Mouse (Mus musculus) kidney, embryonic 15.5 days (tissue): ENCODE measurements around the gene Ubc. TPM values are rescaled to one million over a fixed set of nuclear protein-coding genes. Genes with fewer than 3 reads are reported as not detected.
"Not testable (repeated sequence)": the region's sequence is repeated elsewhere in the genome, so short reads cannot be mapped to it uniquely, and the experiment has no call there.

Source experiments
- ATAC-seq: fragments of 200-750 bp; cut with Nextera tagmentation; replicated peaks from 2 replicates; pipeline ENCODE4 v1.8.0; 2017; ENCODE audit warnings: moderate TSS enrichment; ENCODE audit not compliant: low FRiP score
- H3K27ac ChIP-seq: fragments of 300-500 bp; sonication (generic); 2 replicates; pipeline ENCODE4 v1.5.1; 2015; ENCODE audit warnings: mild to moderate bottlenecking, inconsistent platforms
- H3K27me3 ChIP-seq: fragments of 300-500 bp; sonication (generic); 2 replicates; pipeline ENCODE4 v1.6.1; 2015; ENCODE audit warnings: inconsistent platforms
- H3K36me3 ChIP-seq: fragments of 300-500 bp; sonication (generic); 2 replicates; pipeline ENCODE4 v1.6.1; 2015; ENCODE audit warnings: inconsistent platforms
- H3K4me1 ChIP-seq: fragments of 300-500 bp; sonication (generic); 2 replicates; pipeline ENCODE4 v1.6.1; 2015; ENCODE audit warnings: inconsistent platforms
- H3K4me2 ChIP-seq: fragments of 300-500 bp; sonication (generic); 2 replicates; pipeline ENCODE4 v1.6.1; 2015; ENCODE audit warnings: moderate library complexity, mild to moderate bottlenecking, inconsistent platforms
- H3K4me3 ChIP-seq: fragments of 300-500 bp; sonication (generic); replicated peaks from 2 replicates; pipeline ENCODE4 v1.5.1; 2015; ENCODE audit warnings: mild to moderate bottlenecking, inconsistent platforms
- H3K9ac ChIP-seq: fragments of 300-500 bp; sonication (generic); 2 replicates; pipeline ENCODE4 v1.6.1; 2015; ENCODE audit warnings: mild to moderate bottlenecking, inconsistent platforms
- H3K9me3 ChIP-seq: fragments of 300-500 bp; sonication (generic); replicated peaks from 2 replicates; pipeline ENCODE4 v1.6.1; 2016; ENCODE audit warnings: inconsistent platforms
- WGBS: fragments of 180-500 bp; shearing (Covaris S2); methylation state at CpG from one replicate; pipeline ENCODE4 v1.1.7; 2015; ENCODE audit warnings: mixed read lengths; 5-methylcytosine and 5-hydroxymethylcytosine counted together
- polyA plus RNA-seq: library from polyadenylated mRNA; unstranded; fragments of >200 nt; fragmentation: Nextera tagmentation; extraction: Ambion mirVana; gene quantifications from 2 replicates; pipeline ENCODE4 v1.2.1, GENCODE M21; 2015

The Ubc gene
- polyA plus RNA-seq, 1 experiment from 2014 or later: 1,140 TPM

- H3K9me3 ChIP-seq: no peaks in the 10 kb centered on the region
- H3K36me3 ChIP-seq: no peaks in the 10 kb centered on the region
- H3K4me2 ChIP-seq: peak overlapping the region; percentile 25
- H3K27ac ChIP-seq: no peak overlapping the region
- no peak overlapping the region; the same call in 1 of the 2 replicates for H3K4me3 ChIP-seq
- H3K27me3 ChIP-seq: no peaks in the 10 kb centered on the region
- no peak for ATAC-seq
- H3K4me1 ChIP-seq: peaks cover 19% of the 10 kb centered on the region
- no peak overlapping the region for H3K9ac ChIP-seq
- 52% methylated on average over 10 of the region's 10 CpGs for WGBS
These were observed 12.5 kb upstream of the Ubc start for GRCm38 (mm10) chr5:125402476-125402875.

GRCm38 (mm10) chr5:125400903-125401302 lies 10.9 kb upstream of the Ubc start:
- 38% methylated on average over 7 of the region's 7 CpGs for WGBS
- no peaks in the 10 kb centered on the region for H3K36me3 ChIP-seq
- H3K4me3 ChIP-seq: no peak overlapping the region
- H3K27me3 ChIP-seq: no peaks in the 10 kb centered on the region
- H3K9me3 ChIP-seq: no peaks in the 10 kb centered on the region
- no peak overlapping the region for H3K27ac ChIP-seq
- no peak overlapping the region for H3K4me2 ChIP-seq
- peaks cover 7% of the 10 kb centered on the region for H3K4me1 ChIP-seq
- ATAC-seq: no peak
- no peak overlapping the region for H3K9ac ChIP-seq

- Histone ChIP-seq H3K4me3 (no peak overlapping the region), H3K9me3 (no peaks in the 10 kb centered on the region), H3K9ac (peak overlapping the region; percentile 35; the same call in 1 of the 2 replicates), H3K4me1 (peaks cover 39% of the 10 kb centered on the region), H3K27ac (peak overlapping the region; percentile 99), H3K4me2 (peak overlapping the region; percentile 60), H3K27me3 (no peaks in the 10 kb centered on the region), H3K36me3 (no peaks in the 10 kb centered on the region)
- 45% methylated on average over 3 of the region's 3 CpGs for WGBS
- no peak for ATAC-seq
These were observed 5.0 kb upstream of the Ubc start for GRCm38 (mm10) chr5:125395008-125395407.

- WGBS: 10% methylated on average over 25 of the region's 25 CpGs
- H3K9me3 ChIP-seq: no peaks in the 10 kb centered on the region
- ATAC-seq: peak; percentile 50; the same call in 1 of the 2 replicates
These were observed 3.9 kb upstream of the Ubc start for GRCm38 (mm10) chr5:125393622-125394603.

GRCm38 (mm10) chr5:125392977-125393621 lies 3.1 kb upstream of the Ubc start:
- Histone ChIP-seq H3K4me3 (peak overlapping the region; percentile 39), H3K27me3 (no peaks in the 10 kb centered on the region), H3K27ac (peak overlapping the region; percentile 99), H3K4me2 (peak overlapping the region; percentile 60), H3K9me3 (no peaks in the 10 kb centered on the region), H3K9ac (peak overlapping the region; percentile 48), H3K4me1 (peaks cover 46% of the 10 kb centered on the region), H3K36me3 (peaks cover 5% of the 10 kb centered on the region; the same call in 1 of the 2 replicates)
- 0% methylated on average over 20 of the region's 20 CpGs for WGBS
- peak; percentile 96 for ATAC-seq

More at GRCm38 (mm10) chr5:125393622-125394603, 3.9 kb upstream of the Ubc start:
- peak overlapping the region; percentile 60 for H3K4me2 ChIP-seq
- H3K27me3 ChIP-seq: no peaks in the 10 kb centered on the region
- peaks cover 39% of the 10 kb centered on the region for H3K4me1 ChIP-seq
- H3K9ac ChIP-seq: peak overlapping the region; percentile 48
- H3K4me3 ChIP-seq: peak overlapping the region; percentile 39
- peak overlapping the region; percentile 99 for H3K27ac ChIP-seq
- H3K36me3 ChIP-seq: no peaks in the 10 kb centered on the region

- Histone ChIP-seq H3K9me3 (no peaks in the 10 kb centered on the region), H3K9ac (no peak overlapping the region), H3K27ac (peak overlapping the region; percentile 99), H3K4me1 (peaks cover 47% of the 10 kb centered on the region), H3K4me2 (peak overlapping the region; percentile 60), H3K27me3 (no peaks in the 10 kb centered on the region), H3K4me3 (peak overlapping the region; percentile 39), H3K36me3 (peaks cover 6% of the 10 kb centered on the region; the same call in 1 of the 2 replicates)
- 17% methylated on average over 1 of the region's 1 CpGs for WGBS
- peak; percentile 6; the same call in 1 of the 2 replicates for ATAC-seq
These were observed 2.6 kb upstream of the Ubc start for GRCm38 (mm10) chr5:125392618-125392976.

- H3K27me3 ChIP-seq, H3K4me3 ChIP-seq, H3K9ac ChIP-seq, H3K9me3 ChIP-seq, ATAC-seq, H3K36me3 ChIP-seq, H3K4me2 ChIP-seq: not testable (repeated sequence)
- 91% methylated on average over 4 of the region's 4 CpGs for WGBS
- Histone ChIP-seq H3K4me1 (peaks cover 47% of the 10 kb centered on the region), H3K27ac (peak overlapping the region; percentile 99)
These were observed 2.2 kb upstream of the Ubc start for GRCm38 (mm10) chr5:125392176-125392575.

- H3K4me2 ChIP-seq: no peak overlapping the region
- WGBS: 71% methylated on average over 5 of the region's 5 CpGs
- H3K4me3 ChIP-seq: no peak overlapping the region
- peaks cover 47% of the 10 kb centered on the region for H3K4me1 ChIP-seq
- H3K27ac ChIP-seq: peak overlapping the region; percentile 99
- no peaks in the 10 kb centered on the region for H3K9me3 ChIP-seq
- no peaks in the 10 kb centered on the region for H3K27me3 ChIP-seq
- peaks cover 6% of the 10 kb centered on the region; the same call in 1 of the 2 replicates for H3K36me3 ChIP-seq
- H3K9ac ChIP-seq: no peak overlapping the region
- ATAC-seq: no peak
These were observed 1.6 kb upstream of the Ubc start for GRCm38 (mm10) chr5:125391609-125392008.

GRCm38 (mm10) chr5:125390906-125391477 lies 990 bp upstream of the Ubc start:
- peak overlapping the region; percentile 99 for H3K27ac ChIP-seq
- H3K36me3 ChIP-seq: peaks cover 6% of the 10 kb centered on the region; the same call in 1 of the 2 replicates
- H3K9me3 ChIP-seq: no peaks in the 10 kb centered on the region
- ATAC-seq: no peak
- H3K4me1 ChIP-seq: peaks cover 47% of the 10 kb centered on the region
- no peaks in the 10 kb centered on the region for H3K27me3 ChIP-seq
- H3K4me2 ChIP-seq: no peak overlapping the region
- H3K4me3 ChIP-seq: no peak overlapping the region
- 89% methylated on average over 3 of the region's 3 CpGs for WGBS
- no peak overlapping the region for H3K9ac ChIP-seq

- ATAC-seq: peak; percentile 19
- H3K4me2 ChIP-seq: peak within 1 kb of the TSS; percentile 79
- peaks cover 45% of the 10 kb centered on the region for H3K4me1 ChIP-seq
- peak within 1 kb of the TSS; percentile 94 for H3K4me3 ChIP-seq
- no peaks in the 10 kb centered on the region for H3K27me3 ChIP-seq
- H3K9ac ChIP-seq: peak within 1 kb of the TSS; percentile 99
- no peaks in the 10 kb centered on the region for H3K9me3 ChIP-seq
- under 1% methylated on average over 41 of the region's 41 CpGs for WGBS
- peak within 1 kb of the TSS; percentile 99 for H3K27ac ChIP-seq
- H3K36me3 ChIP-seq: peaks cover 24% of the 10 kb centered on the region
These were observed 847 bp downstream of the Ubc start, which contains the start of gene Gm10382 for GRCm38 (mm10) chr5:125389131-125389578. Gene Gm10382 (plus strand): TSS chr5:125389322.

- no peaks in the 10 kb centered on the region for H3K27me3 ChIP-seq
- peaks cover 39% of the 10 kb centered on the region for H3K4me1 ChIP-seq
- no peak for ATAC-seq
- no peaks in the 10 kb centered on the region for H3K9me3 ChIP-seq
- H3K36me3 ChIP-seq: peaks cover 30% of the 10 kb centered on the region
- peak overlapping the region; percentile 99; the same call in 1 of the 2 replicates for H3K27ac ChIP-seq
- WGBS: 19% methylated on average over 13 of the region's 13 CpGs
- peak overlapping the region; percentile 79 for H3K4me2 ChIP-seq
- peak overlapping the region; percentile 94 for H3K4me3 ChIP-seq
- peak overlapping the region; percentile 99 for H3K9ac ChIP-seq
These were observed 1.5 kb downstream of the Ubc start for GRCm38 (mm10) chr5:125388358-125389092.
